Mouse (Mus musculus): ENCODE results near the gene Ctrc.

GRCm38 (mm10) chr4:141872977-141873376, 26.8 kb upstream of the Ctrc start:
- TF ChIP-seq CTCF (IDR thresholded peaks at IDR 0.05; ENCODE audit: low read depth) (no peak), EP300 (IDR thresholded peaks at IDR 0.05; ENCODE audit: low read depth) (no peak)
